Mouse (Mus musculus): Measurements from ENCODE around the gene Kcnq2.

DNA sequence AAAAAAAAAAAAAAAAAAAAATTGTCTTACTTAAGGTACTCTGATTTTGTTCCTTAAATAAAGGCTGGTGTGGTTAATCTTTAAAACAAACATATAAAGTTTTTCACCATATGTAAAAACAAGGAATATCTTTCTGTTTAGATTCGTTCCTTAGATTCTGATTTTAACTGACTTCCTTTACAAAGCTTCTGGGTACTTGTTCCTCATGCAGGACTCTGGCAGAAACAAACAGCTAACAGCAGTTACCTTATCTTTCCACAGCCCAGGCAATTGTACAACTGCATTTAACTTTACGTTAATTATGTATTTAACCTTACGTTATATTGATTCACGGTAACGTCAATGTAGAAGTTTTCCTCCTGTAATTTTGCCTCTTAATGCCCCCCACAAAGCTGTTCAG lies 31.4 kb upstream of the Kcnq2 start:
- TF ChIP-seq CTCF (IDR thresholded peaks at IDR 0.05; ENCODE audit: insufficient read depth, low read depth, low read length) (no peak), POLR2A (IDR thresholded peaks at IDR 0.05; ENCODE audit: insufficient read depth, low read depth, low read length) (no peak)
